24 mouse cellular contexts compared by ENCODE assay signal in genomic region chr10:61296713-61297445, GRCm38 (mm10). TPM values are rescaled to one million over a fixed set of nuclear protein-coding genes. Genes with fewer than 3 reads are reported as not detected.
A peak's percentile ranks its signal among the peaks of the same experiment; 100 is the strongest.
DNase-seq lines count a peak whose midpoint lies in the region; ATAC-seq and TF ChIP-seq lines count a peak whose summit lies in the region.
"Had no signal": no experiment of that assay in that cellular context is flagged by ENCODE, and none has a peak within 500 bp of the region (broad histone marks: within the 10 kb centered on the region; RNA-seq: fewer than 3 reads in every experiment).

No protein-coding gene starts in this region.

- no peaks in the 10 kb centered on the region for H3K36me3 ChIP-seq in hindbrain, postnatal 0 days (ENCODE audit: insufficient read depth, low read length)
- no peaks in the 10 kb centered on the region for H3K36me3 ChIP-seq in hindbrain, embryonic 12.5 days
- H3K36me3 ChIP-seq in forebrain, embryonic 13.5 days (ENCODE audit: poor library complexity, severe bottlenecking): no peaks in the 10 kb centered on the region
- H3K36me3 ChIP-seq: embryonic facial prominence, embryonic 10.5 days; heart, embryonic 15.5 days; intestine, embryonic 15.5 days; limb, embryonic 10.5 days had no signal

- WGBS in hindbrain, postnatal 0 days: 62% methylated on average over 8 of the region's 8 CpGs
- 85% methylated on average over 8 of the region's 8 CpGs for WGBS in hindbrain, embryonic 12.5 days
- 84% methylated on average over 8 of the region's 8 CpGs for WGBS in forebrain, embryonic 13.5 days

- H3K27me3 ChIP-seq in hindbrain, postnatal 0 days (ENCODE audit: insufficient read depth, low read length): no peaks in the 10 kb centered on the region
- no peaks in the 10 kb centered on the region for H3K27me3 ChIP-seq in hindbrain, embryonic 12.5 days
- no peaks in the 10 kb centered on the region for H3K27me3 ChIP-seq in forebrain, embryonic 13.5 days
- H3K27me3 ChIP-seq: heart, embryonic 15.5 days; intestine, embryonic 15.5 days; Patski had no signal

- no peak overlapping the region for H3K9ac ChIP-seq in hindbrain, postnatal 0 days (replicated peaks; ENCODE audit: low read length)
- no peak overlapping the region for H3K9ac ChIP-seq in hindbrain, embryonic 12.5 days
- H3K9ac ChIP-seq in forebrain, embryonic 13.5 days: no peak overlapping the region
- H3K9ac ChIP-seq: heart, embryonic 15.5 days; intestine, embryonic 15.5 days; liver, postnatal 0 days had no signal

- DNase-seq in hindbrain, postnatal 0 days (ENCODE audit: low spot score): peak; percentile 44
- peak; percentile 34 for DNase-seq in thymus, postnatal 14 days
- no peak for DNase-seq in thymus, adult 18-20 months
- DNase-seq in testis, postnatal 14 days (ENCODE audit: low spot score): no peak
- DNase-seq: adrenal gland, postnatal 14 days; cerebellum, adult 11 months; heart, adult 2 months; kidney, adult 9 months; kidney, postnatal 25 days; liver, postnatal 0 days; lung, postnatal 14 days had no signal

- no peak for TF ChIP-seq CTCF in hindbrain, postnatal 0 days (IDR thresholded peaks at IDR 0.05; ENCODE audit: low read depth)

- 0 out of 2 replicates have a peak, but pooled peaks have one; percentile 29 for ATAC-seq in hindbrain, postnatal 0 days
- no peak for ATAC-seq in hindbrain, embryonic 12.5 days (ENCODE audit: low FRiP score)
- 0 out of 2 replicates have a peak, but pooled peaks have one; percentile 17 for ATAC-seq in granulocyte monocyte progenitor cell, adult 5-6 weeks (replicated peaks; ENCODE audit: poor library complexity, severe bottlenecking)
- ATAC-seq in forebrain, embryonic 13.5 days: no peak
- ATAC-seq: intestine, embryonic 15.5 days; liver, postnatal 0 days; midbrain, embryonic 16.5 days; Patski had no signal

- no peak overlapping the region for H3K4me2 ChIP-seq in hindbrain, postnatal 0 days (ENCODE audit: low read depth, low read length)
- H3K4me2 ChIP-seq in hindbrain, embryonic 12.5 days (replicated peaks): no peak overlapping the region
- H3K4me2 ChIP-seq in forebrain, embryonic 13.5 days: no peak overlapping the region
- H3K4me2 ChIP-seq: heart, embryonic 15.5 days; intestine, embryonic 15.5 days had no signal

- no peaks in the 10 kb centered on the region for H3K4me1 ChIP-seq in hindbrain, postnatal 0 days (ENCODE audit: insufficient read depth, low read length)
- no peaks in the 10 kb centered on the region for H3K4me1 ChIP-seq in hindbrain, embryonic 12.5 days
- no peaks in the 10 kb centered on the region for H3K4me1 ChIP-seq in forebrain, embryonic 13.5 days
- H3K4me1 ChIP-seq: embryonic facial prominence, embryonic 10.5 days; intestine, embryonic 15.5 days; limb, embryonic 10.5 days had no signal

- no peak overlapping the region for H3K4me3 ChIP-seq in hindbrain, postnatal 0 days (ENCODE audit: low read length)
- H3K4me3 ChIP-seq in hindbrain, embryonic 12.5 days: no peak overlapping the region
- H3K4me3 ChIP-seq in forebrain, embryonic 13.5 days: no peak overlapping the region
- H3K4me3 ChIP-seq: embryonic facial prominence, embryonic 10.5 days; heart, adult 2 months; heart, embryonic 15.5 days; intestine, embryonic 15.5 days; limb, embryonic 10.5 days had no signal

- H3K9me3 ChIP-seq in hindbrain, postnatal 0 days (ENCODE audit: low read length): no peaks in the 10 kb centered on the region
- no peaks in the 10 kb centered on the region for H3K9me3 ChIP-seq in hindbrain, embryonic 12.5 days (replicated peaks)
- H3K9me3 ChIP-seq in forebrain, embryonic 13.5 days (replicated peaks): no peaks in the 10 kb centered on the region
- H3K9me3 ChIP-seq: embryonic facial prominence, embryonic 10.5 days; heart, embryonic 15.5 days; intestine, embryonic 15.5 days; limb, embryonic 10.5 days had no signal

- no peak overlapping the region for H3K27ac ChIP-seq in hindbrain, postnatal 0 days
- H3K27ac ChIP-seq in hindbrain, embryonic 12.5 days: no peak overlapping the region
- no peak overlapping the region for H3K27ac ChIP-seq in forebrain, embryonic 13.5 days
- H3K27ac ChIP-seq: embryonic facial prominence, embryonic 10.5 days; heart, adult 2 months; heart, embryonic 15.5 days; intestine, embryonic 15.5 days; limb, embryonic 10.5 days had no signal

RNA-seq across cellular contexts. Expression of gene Prf1, which starts 0.8 kb away (rescaled TPM):
- not detected in 2 replicates for total RNA-seq in hindbrain, postnatal 0 days (2014; rRNA removed)
- not detected in 2 replicates for polyA plus RNA-seq in hindbrain, postnatal 0 days (2015; fragmentation: Nextera tagmentation; extraction: Ambion mirVana)
- polyA plus RNA-seq in hindbrain, embryonic 12.5 days (2016; fragmentation: Nextera tagmentation; extraction: Ambion mirVana): not detected in 2 replicates
- total RNA-seq in granulocyte monocyte progenitor cell, adult 5-6 weeks (2014; fragmentation: Nextera tagmentation): not detected in 2 replicates
- not detected in 2 replicates for total RNA-seq in granulocyte monocyte progenitor cell, adult 5-6 weeks (2017)
- not detected in 2 replicates for polyA plus RNA-seq in forebrain, embryonic 13.5 days (2015; fragmentation: Nextera tagmentation; extraction: Ambion mirVana)
- total RNA-seq: gastrocnemius, adult 8-10 months; left cerebral cortex, adult 18-20 months had no signal
- polyA plus RNA-seq: embryonic facial prominence, embryonic 10.5 days; forebrain, embryonic 11.5 days; intestine, embryonic 15.5 days; limb, embryonic 10.5 days; midbrain, embryonic 16.5 days; neural tube, embryonic 11.5 days; Patski had no signal

RNA-seq across cellular contexts. Expression of gene Adamts14, which starts 23.6 kb away (rescaled TPM):
- total RNA-seq in hindbrain, postnatal 0 days (2014; rRNA removed): 1.5 and 1.8 TPM in 2 replicates
- 0.36 and 0.37 TPM in 2 replicates for polyA plus RNA-seq in hindbrain, postnatal 0 days (2015; fragmentation: Nextera tagmentation; extraction: Ambion mirVana)
- 0.72 and 0.85 TPM in 2 replicates for polyA plus RNA-seq in hindbrain, embryonic 12.5 days (2016; fragmentation: Nextera tagmentation; extraction: Ambion mirVana)
- total RNA-seq in granulocyte monocyte progenitor cell, adult 5-6 weeks (2014; fragmentation: Nextera tagmentation): 0.17 TPM in 1 of 2 replicates, not detected in the other
- total RNA-seq in granulocyte monocyte progenitor cell, adult 5-6 weeks (2017): not detected in 2 replicates
- 0.13 TPM in 2 replicates for polyA plus RNA-seq in forebrain, embryonic 13.5 days (2015; fragmentation: Nextera tagmentation; extraction: Ambion mirVana)

Comparison
In these comparisons a context has a peak if more than half of its experiments do, and no peak if none do; other contexts are left out.
1. ATAC-seq: peak in hindbrain, postnatal 0 days (single experiment) and granulocyte monocyte progenitor cell, adult 5-6 weeks (single experiment); none in hindbrain, embryonic 12.5 days (single experiment) and forebrain, embryonic 13.5 days (single experiment).
2. DNase-seq: peak in hindbrain, postnatal 0 days (single experiment) and thymus, postnatal 14 days (single experiment); none in thymus, adult 18-20 months (0 of 2) and testis, postnatal 14 days (single experiment).